Mouse (Mus musculus): ENCODE results near the gene Lrrc28. TPM values are rescaled to one million over a fixed set of nuclear protein-coding genes. Genes with fewer than 3 reads are reported as not detected.

Gene Lrrc28
- polyA plus RNA-seq, 1 experiment from 2014 or later, result 22.1 TPM

- H3K27ac ChIP-seq (ENCODE audit: low read depth, low read length), result no peak overlapping the region
Observed at GRCm38 (mm10) chr7:67464633-67465032, 180.4 kb downstream of the Lrrc28 start.

GRCm38 (mm10) chr7:67463565-67463964 lies 181.5 kb downstream of the Lrrc28 start:
- no peak overlapping the region for H3K4me3 ChIP-seq (ENCODE audit: low read depth, low read length)
- H3K36me3 ChIP-seq (ENCODE audit: control insufficient read depth, insufficient read depth, low read length), result no peaks in the 10 kb centered on the region
- WGBS, result 3% methylated on average over 7 of the region's 7 CpGs
- no peak overlapping the region for H3K27ac ChIP-seq (ENCODE audit: low read depth, low read length)
- H3K9me3 ChIP-seq (ENCODE audit: control insufficient read depth, low read length), result no peaks in the 10 kb centered on the region
- H3K4me2 ChIP-seq, result no peak overlapping the region
- ATAC-seq (ENCODE audit: low FRiP score) (peak; percentile 77), DNase-seq (ENCODE audit: low spot score, missing footprints) (peak; percentile 89)
- no peak overlapping the region; the same call in 1 of the 2 replicates for H3K9ac ChIP-seq (ENCODE audit: low read length)
- H3K27me3 ChIP-seq (ENCODE audit: control insufficient read depth, insufficient read depth, low read length), result no peaks in the 10 kb centered on the region
- H3K4me1 ChIP-seq (ENCODE audit: control insufficient read depth, insufficient read depth, low read length), result peaks cover 13% of the 10 kb centered on the region

More at GRCm38 (mm10) chr7:67464633-67465032, 180.4 kb downstream of the Lrrc28 start:
- no peaks in the 10 kb centered on the region for H3K36me3 ChIP-seq (ENCODE audit: control insufficient read depth, insufficient read depth, low read length)
- no peaks in the 10 kb centered on the region for H3K27me3 ChIP-seq (ENCODE audit: control insufficient read depth, insufficient read depth, low read length)
- no peaks in the 10 kb centered on the region for H3K9me3 ChIP-seq (ENCODE audit: control insufficient read depth, low read length)
- H3K4me1 ChIP-seq (ENCODE audit: control insufficient read depth, insufficient read depth, low read length), result peaks cover 13% of the 10 kb centered on the region
- no peak overlapping the region for H3K4me2 ChIP-seq
- H3K4me3 ChIP-seq (ENCODE audit: low read depth, low read length), result no peak overlapping the region
- no peak overlapping the region for H3K9ac ChIP-seq (ENCODE audit: low read length)
- DNase-seq (ENCODE audit: low spot score, missing footprints) (no peak), ATAC-seq (ENCODE audit: low FRiP score) (no peak)
- 89% methylated on average over 8 of the region's 8 CpGs for WGBS

Other genes with a start within 250 kb of the Lrrc28 start
- gene Ttc23, start 2.1 kb upstream of the Lrrc28 start, polyA plus RNA-seq (2014; fragmentation: Nextera tagmentation; extraction: Ambion mirVana), result 36.9 and 37.9 TPM in 2 replicates
- 0.91 and 1.3 TPM in 2 replicates for gene Synm, start 114.5 kb upstream of the Lrrc28 start, polyA plus RNA-seq (2014; fragmentation: Nextera tagmentation; extraction: Ambion mirVana)